26 mouse cellular contexts compared by ENCODE assay signal in genomic region chr12:52360136-52360535, GRCm38 (mm10).
DNase-seq lines count a peak whose midpoint lies in the region; ATAC-seq and TF ChIP-seq lines count a peak whose summit lies in the region.
"Had no signal": no experiment of that assay in that cellular context is flagged by ENCODE, and none has a peak within 500 bp of the region (broad histone marks: within the 10 kb centered on the region; RNA-seq: fewer than 3 reads in every experiment).

No protein-coding gene starts in this region.

- 52% methylated on average over 3 of the region's 3 CpGs for WGBS in heart, adult 2 months
- 52% methylated on average over 3 of the region's 3 CpGs for WGBS in midbrain, postnatal 0 days
- 74% methylated on average over 3 of the region's 3 CpGs for WGBS in midbrain, embryonic 14.5 days

- peak; percentile 13 for DNase-seq in cerebellum, adult 9-11 months
- DNase-seq in heart, adult 2 months: no peak
- no peak for DNase-seq in heart, postnatal 25 days (ENCODE audit: low spot score)
- no peak for DNase-seq in midbrain, postnatal 0 days (ENCODE audit: low spot score)
- no peak for DNase-seq in midbrain, embryonic 14.5 days
- peak; percentile 29 to 41 for DNase-seq in layer of hippocampus, postnatal 36 days
- DNase-seq in yolk sac, embryonic 10.5 days (ENCODE audit: low spot score): no peak
- DNase-seq: adrenal gland, postnatal 14 days; gastrocnemius, postnatal 10 days; kidney, adult 9 months; kidney, postnatal 36 days; thymus, adult 18-20 months had no signal

- no peak for TF ChIP-seq EP300 in heart, adult 2 months (IDR thresholded peaks at IDR 0.05; ENCODE audit: insufficient read depth, low read depth, low read length)

- H3K4me2 ChIP-seq in midbrain, postnatal 0 days (ENCODE audit: low read depth, low read length, poor library complexity, severe bottlenecking): no peak overlapping the region
- H3K4me2 ChIP-seq in midbrain, embryonic 14.5 days (ENCODE audit: low read length): no peak overlapping the region
- H3K4me2 ChIP-seq: embryonic facial prominence, embryonic 12.5 days; forebrain, embryonic 15.5 days; hindbrain, embryonic 12.5 days; limb, embryonic 13.5 days; lung, embryonic 15.5 days; midbrain, embryonic 11.5 days; neural tube, embryonic 12.5 days had no signal

- no peaks in the 10 kb centered on the region for H3K9me3 ChIP-seq in midbrain, postnatal 0 days (ENCODE audit: low read length)
- H3K9me3 ChIP-seq in midbrain, embryonic 14.5 days (ENCODE audit: control insufficient read depth, low read length): no peaks in the 10 kb centered on the region
- H3K9me3 ChIP-seq: embryonic facial prominence, embryonic 12.5 days; forebrain, embryonic 15.5 days; G1E; heart, embryonic 10.5 days; hindbrain, embryonic 12.5 days; limb, embryonic 13.5 days; lung, embryonic 15.5 days; neural tube, embryonic 12.5 days had no signal

- no peak for TF ChIP-seq POLR2A in heart, adult 2 months (IDR thresholded peaks at IDR 0.05; ENCODE audit: insufficient read depth, low read depth, low read length)

- intact Hi-C loops in heart, adult 2 months (cut with DNase I): loop anchor here (2.0 kb wide), 2 partner anchors 31 to 71 kb away; no protein-coding TSS in a partner anchor
- intact Hi-C loops in heart, postnatal 25 days (cut with DNase I): loop anchor here (5.0 kb wide), 1 partner anchor 73 kb away; no protein-coding TSS in a partner anchor

- H3K9ac ChIP-seq in heart, adult 2 months (ENCODE audit: low read depth, low read length): no peak overlapping the region
- H3K9ac ChIP-seq in midbrain, postnatal 0 days (replicated peaks; ENCODE audit: low read length, poor library complexity, severe bottlenecking): no peak overlapping the region
- no peak overlapping the region for H3K9ac ChIP-seq in midbrain, embryonic 14.5 days (replicated peaks; ENCODE audit: low read length)
- H3K9ac ChIP-seq: embryonic facial prominence, embryonic 12.5 days; forebrain, embryonic 15.5 days; hindbrain, embryonic 12.5 days; limb, embryonic 13.5 days; liver, embryonic 14.5 days; lung, embryonic 15.5 days; neural tube, embryonic 12.5 days had no signal

- ATAC-seq in cerebellum, adult (ENCODE audit: insufficient number of reproducible peaks, low FRiP score, low TSS enrichment): no peak
- ATAC-seq in midbrain, postnatal 0 days (ENCODE audit: low FRiP score): no peak
- ATAC-seq in midbrain, embryonic 14.5 days (ENCODE audit: low FRiP score, low TSS enrichment): no peak
- ATAC-seq: activated CD4-positive, CD25-positive, alpha-beta regulatory T cell, adult 4 months; forebrain, embryonic 15.5 days; inflammation-experienced regulatory T-cells, adult 6 months had no signal

- no peak for TF ChIP-seq CTCF in heart, adult 2 months (IDR thresholded peaks at IDR 0.05)
- TF ChIP-seq CTCF in midbrain, postnatal 0 days (IDR thresholded peaks at IDR 0.05): no peak

- no peaks in the 10 kb centered on the region for H3K36me3 ChIP-seq in heart, adult 2 months (ENCODE audit: control insufficient read depth, insufficient read depth, low read length)
- no peaks in the 10 kb centered on the region for H3K36me3 ChIP-seq in midbrain, postnatal 0 days (ENCODE audit: insufficient read depth, low read length)
- no peaks in the 10 kb centered on the region for H3K36me3 ChIP-seq in midbrain, embryonic 14.5 days (ENCODE audit: control insufficient read depth, insufficient read depth, low read length)
- H3K36me3 ChIP-seq: embryonic facial prominence, embryonic 12.5 days; forebrain, embryonic 15.5 days; G1E; heart, embryonic 10.5 days; hindbrain, embryonic 12.5 days; limb, embryonic 13.5 days; lung, embryonic 15.5 days; neural tube, embryonic 12.5 days had no signal

- no peak overlapping the region for H3K4me3 ChIP-seq in heart, adult 2 months
- no peak overlapping the region for H3K4me3 ChIP-seq in midbrain, postnatal 0 days (ENCODE audit: low read depth, low read length)
- H3K4me3 ChIP-seq in midbrain, embryonic 14.5 days (replicated peaks; ENCODE audit: low read depth, low read length): no peak overlapping the region
- H3K4me3 ChIP-seq: embryonic facial prominence, embryonic 12.5 days; erythroblast, embryonic 14.5 days; forebrain, embryonic 15.5 days; heart, embryonic 10.5 days; hindbrain, embryonic 12.5 days; limb, embryonic 13.5 days; lung, embryonic 15.5 days; neural tube, embryonic 12.5 days had no signal

- peaks cover 4% of the 10 kb centered on the region for H3K4me1 ChIP-seq in heart, adult 2 months (ENCODE audit: control insufficient read depth, insufficient read depth, low read length)
- no peaks in the 10 kb centered on the region for H3K4me1 ChIP-seq in midbrain, postnatal 0 days (ENCODE audit: insufficient read depth, low read length)
- H3K4me1 ChIP-seq in midbrain, embryonic 14.5 days (ENCODE audit: control insufficient read depth, insufficient read depth, low read length): peaks cover 10% of the 10 kb centered on the region; the same call in 1 of the 2 replicates
- H3K4me1 ChIP-seq: embryonic facial prominence, embryonic 12.5 days; forebrain, embryonic 15.5 days; heart, embryonic 10.5 days; limb, embryonic 13.5 days had no signal

- H3K27ac ChIP-seq in heart, adult 2 months: peak overlapping the region; percentile 63; the same call in 1 of the 2 replicates
- H3K27ac ChIP-seq in midbrain, postnatal 0 days (ENCODE audit: low read depth, low read length): 0 out of 2 replicates have a peak overlapping the region, but pooled peaks have one; percentile 18
- no peak overlapping the region for H3K27ac ChIP-seq in midbrain, embryonic 14.5 days (replicated peaks; ENCODE audit: low read depth, low read length)
- H3K27ac ChIP-seq: embryonic facial prominence, embryonic 12.5 days; forebrain, embryonic 15.5 days; heart, embryonic 10.5 days; hindbrain, embryonic 12.5 days; limb, embryonic 13.5 days; liver, embryonic 14.5 days; lung, embryonic 15.5 days; neural tube, embryonic 12.5 days had no signal

- H3K27me3 ChIP-seq in heart, adult 2 months (ENCODE audit: control insufficient read depth, insufficient read depth, low read length): no peaks in the 10 kb centered on the region
- H3K27me3 ChIP-seq in midbrain, postnatal 0 days (ENCODE audit: insufficient read depth, low read length): no peaks in the 10 kb centered on the region
- H3K27me3 ChIP-seq in midbrain, embryonic 14.5 days (ENCODE audit: control insufficient read depth, insufficient read depth, low read length): no peaks in the 10 kb centered on the region
- H3K27me3 ChIP-seq: embryonic facial prominence, embryonic 12.5 days; forebrain, embryonic 15.5 days; hindbrain, embryonic 12.5 days; limb, embryonic 13.5 days; lung, embryonic 15.5 days; neural tube, embryonic 12.5 days had no signal

- H3K79me2 ChIP-seq in heart, adult 2 months (replicated peaks; ENCODE audit: control insufficient read depth, insufficient read depth, low read length): no peaks in the 10 kb centered on the region

Comparison
In these comparisons a context has a peak if more than half of its experiments do, and no peak if none do; other contexts are left out.
1. DNase-seq: peak in cerebellum, adult 9-11 months (single experiment) and layer of hippocampus, postnatal 36 days (2 of 2); none in heart, adult 2 months (0 of 2), heart, postnatal 25 days (single experiment), midbrain, postnatal 0 days (single experiment), midbrain, embryonic 14.5 days (single experiment) and yolk sac, embryonic 10.5 days (single experiment).